Mouse (Mus musculus) heart, postnatal 10 days (tissue): Measurements from ENCODE around the gene Nmnat2. TPM values are rescaled to one million over a fixed set of nuclear protein-coding genes. Genes with fewer than 3 reads are reported as not detected.

Experiments
- DNase-seq, 2 experiments: peaks; one replicate each; pipeline ENCODE4 v3.0.0; 2021
- intact Hi-C: fragments of 180-260 bp; cut with DNase I; formaldehyde crosslinking; loops from one replicate; pipeline ENCODE4 v1.15.1; 2025
- total RNA-seq, 2 experiments: library from RNA; stranded (reverse); gene quantifications; 2 replicates each; pipeline ENCODE4 v1.2.3; 2021

Gene Nmnat2
- 1 to 10 TPM; 1.0 to 1.2 TPM for total RNA-seq

GRCm38 (mm10) chr1:152954821-152955523 lies at the start of gene Nmnat2:
TSS of gene Nmnat2 (plus strand) at chr1:152954993.
- intact Hi-C loops = no loop called here
- DNase-seq = peak; percentile 18 to 36

DNA sequence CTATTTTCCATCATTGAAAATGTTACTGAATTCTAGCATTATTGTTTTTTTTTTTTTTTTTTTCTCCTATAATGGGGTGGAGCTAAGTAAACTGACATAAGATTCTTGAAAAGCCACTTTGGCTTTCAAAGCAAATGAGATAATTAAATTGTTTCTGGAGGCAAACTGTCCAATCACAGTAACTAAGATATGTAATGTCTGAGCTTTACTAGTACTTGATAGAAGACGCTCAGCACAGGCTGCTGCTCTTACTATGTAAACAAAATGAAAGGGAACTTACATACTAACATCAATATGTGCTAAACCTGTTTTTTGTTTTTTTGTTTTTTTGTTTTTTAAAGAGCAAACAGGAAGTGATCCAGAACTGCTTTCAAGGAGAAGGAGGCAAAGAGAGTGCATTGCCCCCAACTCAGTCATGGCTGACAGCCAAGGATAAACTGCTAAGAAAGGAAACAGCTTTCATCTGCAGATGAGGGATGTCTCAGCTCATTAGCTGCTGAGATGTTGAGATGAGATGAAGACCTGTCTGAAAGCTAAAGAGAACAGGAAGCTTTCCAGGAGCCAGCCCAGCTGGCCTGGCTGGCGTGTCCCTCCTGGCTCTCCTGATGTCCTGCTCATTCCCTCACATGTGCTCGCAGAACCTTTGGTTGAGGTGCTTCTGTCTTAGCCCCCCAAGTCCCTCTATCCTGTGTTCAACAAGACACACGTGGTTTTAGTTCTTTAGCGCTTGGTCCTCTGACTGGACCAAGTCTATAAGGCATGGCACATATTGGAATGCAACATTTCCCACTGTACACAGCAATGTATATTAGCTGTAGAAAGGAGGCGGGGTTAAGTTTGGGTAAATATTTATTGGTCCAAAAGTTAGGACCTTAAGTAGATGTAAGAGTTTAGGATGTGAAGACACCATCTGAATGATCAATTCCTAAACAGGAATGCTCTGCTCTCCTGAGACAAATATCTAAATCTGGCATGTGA lies 41.0 kb upstream of the Nmnat2 start:
- peak in 1 of 2 experiments; percentile 3 for DNase-seq
- intact Hi-C loops = no loop called here

- intact Hi-C loops = no loop called here
These were observed 39.0 kb upstream of the Nmnat2 start for GRCm38 (mm10) chr1:152915766-152916165.

GRCm38 (mm10) chr1:152916936-152917335 lies 37.9 kb upstream of the Nmnat2 start:
- intact Hi-C loops = no loop called here
- no peak for DNase-seq

More at GRCm38 (mm10) chr1:152915766-152916165, 39.0 kb upstream of the Nmnat2 start:
- no peak for DNase-seq

DNA sequence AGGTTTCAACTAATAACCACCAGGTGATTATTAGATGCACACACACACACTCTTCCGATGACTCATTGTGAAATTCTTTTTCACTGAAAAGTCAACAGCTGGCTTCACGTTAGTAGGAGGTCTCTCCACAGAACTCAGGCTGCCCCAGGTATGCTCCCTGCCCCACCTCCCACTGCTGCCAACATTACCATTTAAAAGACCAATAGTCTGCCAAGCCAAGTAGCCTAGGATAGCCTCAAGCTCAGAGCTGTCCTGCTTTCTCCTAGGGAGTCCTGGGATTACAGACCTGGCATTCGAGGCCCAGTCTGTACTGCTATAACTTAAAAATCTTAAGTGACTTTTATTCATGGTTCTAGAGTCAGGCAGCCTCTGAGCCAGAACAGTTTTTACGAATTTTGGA lies 37.2 kb upstream of the Nmnat2 start:
- DNase-seq = no peak
- intact Hi-C loops = no loop called here

DNA sequence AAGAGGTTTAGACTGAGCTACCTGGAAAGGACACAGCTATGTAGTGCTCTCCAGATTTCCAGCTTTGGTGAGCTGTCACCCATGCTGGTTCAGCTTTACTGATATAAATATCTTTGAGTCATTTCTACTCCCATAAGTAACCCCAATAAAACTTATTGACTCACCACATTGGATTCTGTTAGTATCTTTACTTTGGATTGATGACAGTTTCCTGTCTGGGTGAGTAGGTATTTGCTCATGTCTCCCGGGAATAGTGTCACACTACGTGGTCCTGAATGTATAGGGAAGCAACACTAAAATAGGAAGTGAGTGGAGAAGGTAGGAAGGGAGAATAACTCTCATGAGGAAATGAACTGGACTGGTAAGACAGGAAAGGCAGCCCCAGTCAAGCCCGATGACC lies 33.0 kb upstream of the Nmnat2 start:
- DNase-seq = no peak
- intact Hi-C loops = no loop called here

DNA sequence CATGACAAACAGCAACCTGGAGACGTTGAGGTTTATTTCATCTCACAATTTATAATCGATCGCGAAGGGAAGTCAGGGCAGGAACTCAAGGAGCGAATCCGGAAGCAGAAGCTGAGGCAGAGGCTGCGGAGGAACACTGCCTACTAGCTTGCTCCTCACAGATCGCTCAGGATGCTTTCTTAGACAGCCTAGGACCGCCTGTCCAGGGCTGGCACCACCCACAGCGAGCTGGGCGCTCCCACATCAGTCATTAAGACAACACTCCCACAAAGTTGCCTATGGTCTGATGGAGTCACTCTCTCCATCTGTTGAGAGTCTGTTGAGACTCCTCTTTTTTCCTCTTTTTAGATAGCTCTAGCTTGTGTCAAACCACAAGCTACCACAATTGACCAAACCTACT lies 20.8 kb upstream of the Nmnat2 start:
- no peak for DNase-seq
- intact Hi-C loops = no loop called here

GRCm38 (mm10) chr1:152935476-152935875 lies 19.3 kb upstream of the Nmnat2 start:
- intact Hi-C loops = no loop called here
- no peak for DNase-seq

DNA sequence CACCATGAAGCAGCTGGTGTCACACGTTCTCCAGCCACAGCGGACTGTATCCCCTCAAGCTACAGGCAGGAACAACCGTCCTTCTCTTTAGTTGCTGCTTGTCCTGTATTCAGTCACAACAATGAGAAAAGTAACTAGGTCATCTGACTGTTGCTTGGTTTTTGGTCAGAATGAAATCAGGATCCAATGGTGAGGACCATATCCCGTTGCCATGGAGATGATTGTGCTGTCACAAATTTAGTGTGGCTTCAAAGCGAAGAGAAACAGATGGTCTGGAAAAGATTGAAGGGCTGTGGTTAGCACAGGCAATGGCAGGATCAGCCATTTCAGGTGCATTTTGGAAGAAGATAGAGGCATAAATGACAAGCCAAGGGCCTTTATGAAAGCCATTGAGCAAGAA lies 18.4 kb upstream of the Nmnat2 start:
- intact Hi-C loops = no loop called here
- DNase-seq = no peak

DNA sequence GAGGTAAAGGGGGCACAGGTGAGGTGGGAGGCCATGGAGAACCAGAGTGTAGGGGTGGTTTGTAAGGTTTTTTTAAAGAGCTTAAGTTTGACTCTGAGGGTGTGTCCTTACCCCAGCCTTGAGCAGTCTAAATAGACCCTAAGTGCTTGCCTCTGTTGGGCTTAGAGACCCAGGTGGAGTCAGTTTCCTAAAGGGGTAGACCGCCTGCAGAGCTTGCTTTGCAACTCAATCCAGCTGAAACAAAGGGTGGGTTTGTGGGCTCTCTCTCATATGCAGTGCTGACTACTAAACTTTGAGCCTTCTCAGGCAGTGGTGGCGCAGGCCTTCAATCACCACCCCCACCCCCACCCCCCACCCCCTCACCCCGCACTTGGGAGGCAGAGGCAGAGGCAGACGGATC lies 11.8 kb upstream of the Nmnat2 start:
- intact Hi-C loops = no loop called here
- DNase-seq = no peak

- intact Hi-C loops = no loop called here
These were observed 626 bp upstream of the Nmnat2 start for GRCm38 (mm10) chr1:152954167-152954566.

DNA sequence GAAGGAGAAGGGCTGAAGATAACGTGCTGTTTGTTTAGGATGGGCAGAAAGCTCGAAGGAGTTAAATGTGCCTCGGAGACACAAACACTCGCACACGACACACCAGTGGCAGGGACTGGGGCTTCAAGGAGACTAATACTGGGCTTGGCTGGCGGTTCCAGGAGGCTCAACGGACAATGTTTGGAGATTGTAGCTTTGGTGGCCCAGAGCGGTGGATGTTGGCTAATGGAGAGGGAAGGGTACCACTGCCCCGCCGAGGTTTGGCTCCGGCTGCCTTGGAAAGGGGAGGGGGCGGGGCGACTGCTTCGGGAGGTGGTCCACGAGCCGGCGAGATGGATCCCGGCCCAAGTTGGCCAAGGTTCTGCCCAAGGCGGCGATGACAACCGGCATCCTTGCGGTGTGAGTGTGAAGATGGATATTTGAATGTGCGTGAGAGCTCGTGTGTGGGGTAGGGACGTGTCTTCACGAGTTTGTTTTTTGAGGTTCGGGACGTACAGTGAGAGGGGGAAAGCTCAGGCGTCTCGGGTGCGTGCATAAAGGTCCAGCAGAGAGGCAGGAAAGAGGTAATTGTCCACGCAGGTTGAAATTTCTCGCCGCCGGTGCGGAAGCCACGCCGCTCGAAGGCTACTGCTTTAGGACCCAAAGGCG lies 895 bp downstream of the Nmnat2 start:
- peak; percentile 1 to 5 for DNase-seq
- intact Hi-C loops = no loop called here

More at GRCm38 (mm10) chr1:152954167-152954566, 626 bp upstream of the Nmnat2 start:
- no peak for DNase-seq

DNA sequence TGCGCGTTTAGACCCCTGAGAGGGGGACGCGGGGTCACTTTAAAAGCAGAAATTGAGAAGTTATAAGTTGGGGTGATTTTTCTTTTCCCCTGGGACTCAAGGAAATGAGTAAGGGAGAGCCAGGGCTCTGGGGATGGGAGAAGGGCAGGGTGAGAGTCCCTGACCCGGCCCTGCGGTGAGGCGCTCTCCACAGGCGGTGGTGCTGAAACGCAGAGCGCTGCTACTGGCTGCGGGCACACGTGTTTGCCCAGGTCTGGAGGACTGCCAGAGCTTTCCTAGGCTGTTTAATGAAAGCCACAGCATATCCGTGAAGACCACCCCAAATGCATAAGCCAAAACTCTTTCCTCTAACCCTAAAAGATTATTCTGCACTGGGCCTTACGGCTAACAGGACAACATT lies 1.4 kb downstream of the Nmnat2 start:
- intact Hi-C loops = no loop called here
- DNase-seq = peak; percentile 82 to 85

DNA sequence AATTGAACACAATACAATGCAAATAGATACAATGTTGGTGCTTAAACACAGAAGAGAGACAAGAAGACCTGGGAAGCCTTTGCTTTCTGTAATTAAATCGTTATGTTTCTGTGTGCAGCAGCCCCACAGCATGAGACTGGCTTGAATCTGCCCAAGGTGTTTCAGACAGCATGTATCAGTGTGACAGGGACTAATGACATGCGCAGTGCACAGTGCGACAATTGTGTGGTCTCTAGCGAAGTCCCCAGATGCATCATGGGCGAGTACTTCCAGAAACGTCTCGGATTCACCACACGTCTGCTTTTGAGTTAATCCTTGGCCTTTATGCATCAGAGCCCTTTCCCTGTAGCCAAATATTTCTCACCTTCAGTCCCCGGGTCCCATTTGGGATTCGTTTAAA lies 9.6 kb downstream of the Nmnat2 start:
- intact Hi-C loops = no loop called here

DNA sequence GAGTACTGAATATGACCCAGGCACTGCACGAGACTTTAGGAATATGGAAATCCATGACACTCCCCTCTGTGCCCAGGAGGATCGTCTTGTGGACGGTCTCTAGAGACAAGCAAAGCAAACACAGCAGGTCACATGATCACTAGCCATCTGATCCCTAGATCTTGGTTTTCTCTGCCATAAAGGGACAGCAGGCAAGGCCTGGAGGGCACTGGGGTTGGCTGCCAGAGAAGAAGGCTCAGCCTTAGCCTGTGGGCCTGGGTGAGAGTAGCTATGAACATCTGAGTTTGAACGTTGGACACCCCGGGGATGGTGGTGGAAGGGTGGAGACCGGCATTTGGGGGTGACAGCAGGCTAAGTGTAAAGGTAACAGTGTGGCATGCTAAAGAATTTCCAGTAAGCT lies 11.4 kb downstream of the Nmnat2 start:
- DNase-seq = no peak
- intact Hi-C loops = no loop called here

More for the DNA sequence above, 9.6 kb downstream of the Nmnat2 start:
- no peak for DNase-seq

- intact Hi-C loops = no loop called here
- DNase-seq = no peak
These were observed 11.9 kb downstream of the Nmnat2 start for GRCm38 (mm10) chr1:152966686-152967085.

GRCm38 (mm10) chr1:152969081-152969480 lies 14.3 kb downstream of the Nmnat2 start:
- DNase-seq = no peak

GRCm38 (mm10) chr1:152972957-152973356 lies 18.2 kb downstream of the Nmnat2 start:
- no peak for DNase-seq
- intact Hi-C loops = no loop called here

More at GRCm38 (mm10) chr1:152969081-152969480, 14.3 kb downstream of the Nmnat2 start:
- intact Hi-C loops = no loop called here

DNA sequence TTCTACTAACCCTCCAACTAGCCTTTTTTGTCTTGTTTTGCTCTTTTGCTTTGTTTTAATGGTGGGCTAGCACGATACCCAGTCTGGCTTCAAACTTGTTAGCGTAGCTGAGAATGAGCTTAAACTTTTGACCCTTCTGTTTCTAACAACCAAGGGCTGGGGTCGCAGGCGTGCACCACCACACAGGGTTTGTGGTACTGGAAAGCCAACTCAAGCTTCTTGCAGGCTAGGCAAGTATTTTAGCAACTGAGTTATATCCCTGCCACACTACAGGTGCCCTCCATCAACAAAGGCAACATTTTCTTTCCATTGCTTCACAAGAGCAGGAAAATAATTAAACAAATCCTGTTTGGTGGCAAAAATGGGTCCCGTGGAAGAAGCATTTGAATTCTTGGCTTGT lies 18.6 kb downstream of the Nmnat2 start:
- DNase-seq = no peak
- intact Hi-C loops = no loop called here

GRCm38 (mm10) chr1:152973861-152974260 lies 19.1 kb downstream of the Nmnat2 start:
- intact Hi-C loops = no loop called here
- no peak for DNase-seq

DNA sequence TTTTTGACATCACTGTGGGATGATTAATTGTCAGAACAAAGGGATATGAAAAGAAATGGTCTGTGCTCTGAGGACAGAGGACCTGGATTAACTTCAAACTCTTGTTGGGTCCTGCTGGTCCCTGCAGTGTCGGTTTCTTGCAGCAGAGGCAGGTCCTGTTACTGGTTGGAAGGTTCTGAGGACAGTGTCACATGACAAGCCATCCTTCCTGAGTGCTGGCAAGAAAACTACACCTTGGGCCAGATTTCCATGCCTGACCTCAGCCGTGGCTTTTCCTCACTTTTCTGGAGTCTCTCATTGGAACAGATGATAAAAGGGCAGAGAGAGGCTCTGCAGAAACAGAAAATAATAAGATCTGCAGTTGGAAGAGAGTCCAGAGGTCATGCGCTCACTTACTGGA lies 20.4 kb downstream of the Nmnat2 start:
- intact Hi-C loops = no loop called here
- no peak for DNase-seq
